Mouse (Mus musculus) liver, adult 2 months (tissue): ENCODE results near the gene Stra8.

Experiments used
- CTCF ChIP-seq: fragments of 200-500 bp; IDR thresholded peaks from 2 replicates; pipeline ENCODE4 v1.5.1; 2011; ENCODE audit warnings: low read depth, low read length, control low read depth
- POLR2A ChIP-seq: fragments of 200-500 bp; IDR thresholded peaks from 2 replicates; pipeline ENCODE4 v1.6.1; 2011; ENCODE audit warnings: low read length, control low read depth; ENCODE audit not compliant: insufficient read depth; ENCODE audit errors: extremely low read depth

DNA sequence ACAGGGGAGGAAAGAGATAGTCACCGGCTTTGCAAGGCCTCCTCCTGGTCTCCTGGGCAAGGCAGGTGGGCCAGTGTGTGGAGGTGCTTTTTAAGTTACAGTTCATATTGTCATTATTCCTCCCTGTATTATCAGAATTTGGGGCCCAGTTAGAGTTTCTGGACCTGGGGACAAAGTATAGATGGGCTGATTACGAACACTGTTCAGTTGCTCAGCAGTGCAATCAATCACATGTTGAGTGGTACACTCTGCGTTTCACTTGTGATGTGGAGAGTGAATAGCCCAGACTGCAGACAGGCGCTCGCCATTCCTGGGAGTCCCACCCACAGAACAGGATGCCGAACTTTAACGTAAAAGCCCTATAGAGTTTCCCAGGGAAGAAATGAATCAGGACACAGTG is 35.2 kb upstream of the Stra8 start:
- TF ChIP-seq CTCF (no peak), POLR2A (no peak)
